Mouse (Mus musculus) ovary, adult 10 weeks (tissue): ENCODE results near the gene Wfdc11. TPM values are rescaled to one million over a fixed set of nuclear protein-coding genes. Genes with fewer than 3 reads are reported as not detected.

Experiments used
- polyA plus RNA-seq: library from polyadenylated mRNA; stranded (reverse); fragments of 350-450 nt; fragmentation: Illumina TruSeq; extraction: RNeasy Lipid Tissue Mini Kit (QIAGEN cat#74804); gene quantifications from one replicate; pipeline ENCODE4 v1.2.3, GENCODE M21; 2014

The Wfdc11 gene
- polyA plus RNA-seq: not detected

DNA sequence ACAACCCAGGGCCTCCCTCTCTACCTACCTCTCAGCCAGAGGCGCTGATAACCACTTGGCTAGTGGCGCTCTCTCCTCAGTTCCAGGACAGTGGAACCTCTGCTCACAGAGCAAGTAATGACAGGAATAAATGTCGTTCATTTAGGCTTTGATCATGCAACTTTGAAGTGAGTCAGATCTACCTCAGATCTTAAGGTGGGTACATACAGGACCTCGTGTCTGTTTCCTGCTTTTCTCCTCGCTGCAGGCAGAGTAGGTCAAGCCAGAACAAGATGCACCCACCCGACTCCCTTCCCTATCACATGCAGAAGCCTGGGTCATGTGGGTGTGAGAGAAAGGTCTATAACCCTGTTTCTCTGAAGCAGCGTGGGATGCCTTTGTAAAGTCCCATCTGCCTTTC lies at the start of gene Wfdc11:
TSS of gene Wfdc11 (minus strand) at position 101 of the 400 bp plus-strand sequence.

GRCm38 (mm10) chr2:164715005-164715404 lies 41.1 kb upstream of the Wfdc11 start, which contains the start of gene Spint5:
Spint5 (plus strand) TSS chr2:164715305.

DNA sequence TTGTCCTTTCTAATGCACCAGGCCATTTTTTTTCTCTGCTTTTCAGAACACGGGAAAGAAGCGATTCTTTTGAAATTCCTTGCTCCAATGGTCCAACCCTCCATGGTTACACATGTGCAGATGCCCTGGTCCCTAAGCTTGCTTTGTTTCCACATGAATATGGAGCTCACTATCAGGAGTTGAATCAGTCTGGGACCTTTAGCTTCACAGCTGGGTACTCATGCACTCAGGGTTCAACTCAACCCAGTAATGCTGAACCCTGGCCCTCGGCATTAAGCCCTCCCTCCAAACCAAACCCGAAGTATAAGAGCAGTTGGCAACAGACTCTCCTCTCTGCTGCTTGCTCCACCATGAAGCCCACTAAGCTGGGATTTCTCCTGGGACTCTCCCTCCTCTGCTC lies 24.3 kb upstream of the Wfdc11 start, which contains the start of gene Spint4:
TSS of gene Spint4 (plus strand) at position 301 of the 400 bp plus-strand sequence.

GRCm38 (mm10) chr2:164684807-164685206 lies 10.9 kb upstream of the Wfdc11 start, which contains the start of gene Wfdc13:
Wfdc13 (plus strand) TSS chr2:164685107.

GRCm38 (mm10) chr2:164656483-164656882 lies 17.4 kb downstream of the Wfdc11 start, which contains the start of gene Wfdc9:
Wfdc9 (minus strand) TSS chr2:164656583.

GRCm38 (mm10) chr2:164655858-164656257 lies 18.0 kb downstream of the Wfdc11 start, which contains the start of gene Wfdc10:
Wfdc10 (plus strand) TSS chr2:164656046.

GRCm38 (mm10) chr2:164638696-164639095 lies 35.2 kb downstream of the Wfdc11 start, which contains the start of gene Wfdc16:
Wfdc16 (minus strand) TSS chr2:164638796.

GRCm38 (mm10) chr2:164613471-164613870 lies 60.4 kb downstream of the Wfdc11 start, which contains the start of the genes Wfdc6b and Wfdc8:
Wfdc6b (plus strand) TSS chr2:164613522.
Wfdc8 (minus strand) TSS chr2:164613626.

Other genes with a start within 250 kb of the Wfdc11 start
- 107 TPM for gene Sdc4, start 230.2 kb downstream of the Wfdc11 start, polyA plus RNA-seq
- gene Sys1, start 217.1 kb downstream of the Wfdc11 start, polyA plus RNA-seq: 8.4 TPM
- gene Gm20458, start 213.1 kb downstream of the Wfdc11 start, polyA plus RNA-seq: not detected
- gene Trp53tg5, start 200.4 kb downstream of the Wfdc11 start, polyA plus RNA-seq: not detected
- 4.7 TPM for gene Dbndd2, start 188.0 kb downstream of the Wfdc11 start, polyA plus RNA-seq
- 8.6 TPM for gene Pigt, start 176.6 kb downstream of the Wfdc11 start, polyA plus RNA-seq
- 1.8 TPM for gene Wfdc2, start 111.7 kb downstream of the Wfdc11 start, polyA plus RNA-seq
- gene Spint3, start 100.6 kb downstream of the Wfdc11 start, polyA plus RNA-seq: not detected
- 0.66 TPM for gene Wfdc6a, start 88.6 kb downstream of the Wfdc11 start, polyA plus RNA-seq
- gene Eppin, start 80.5 kb downstream of the Wfdc11 start, polyA plus RNA-seq: not detected
- gene Wfdc6b, start 60.6 kb downstream of the Wfdc11 start, polyA plus RNA-seq: not detected
- gene Wfdc8, start 60.5 kb downstream of the Wfdc11 start, polyA plus RNA-seq: not detected
- gene Wfdc16, start 35.3 kb downstream of the Wfdc11 start, polyA plus RNA-seq: not detected
- gene Wfdc10, start 18.0 kb downstream of the Wfdc11 start, polyA plus RNA-seq: 4.0 TPM
- not detected for gene Wfdc9, start 17.5 kb downstream of the Wfdc11 start, polyA plus RNA-seq
- gene Wfdc13, start 11.0 kb upstream of the Wfdc11 start, polyA plus RNA-seq: not detected
- not detected for gene Spint4, start 24.4 kb upstream of the Wfdc11 start, polyA plus RNA-seq
- not detected for gene Spint5, start 41.2 kb upstream of the Wfdc11 start, polyA plus RNA-seq
- gene Wfdc3, start 71.8 kb upstream of the Wfdc11 start, polyA plus RNA-seq: 0.57 TPM
- 5.2 TPM for gene Dnttip1, start 71.9 kb upstream of the Wfdc11 start, polyA plus RNA-seq
- 21.0 TPM for gene Ube2c, start 95.8 kb upstream of the Wfdc11 start, polyA plus RNA-seq
- not detected for gene Tnnc2, start 105.9 kb upstream of the Wfdc11 start, polyA plus RNA-seq
- 2.3 TPM for gene Snx21, start 111.7 kb upstream of the Wfdc11 start, polyA plus RNA-seq
- gene Acot8, start 130.8 kb upstream of the Wfdc11 start, polyA plus RNA-seq: not detected
- 3.5 TPM for gene Zswim3, start 131.0 kb upstream of the Wfdc11 start, polyA plus RNA-seq
- 3.2 TPM for gene Zswim1, start 148.6 kb upstream of the Wfdc11 start, polyA plus RNA-seq
- not detected for gene Spata25, start 154.4 kb upstream of the Wfdc11 start, polyA plus RNA-seq
- 36.8 TPM for gene Ctsa, start 158.8 kb upstream of the Wfdc11 start, polyA plus RNA-seq
- not detected for gene Neurl2, start 159.4 kb upstream of the Wfdc11 start, polyA plus RNA-seq
- gene Pltp, start 183.6 kb upstream of the Wfdc11 start, polyA plus RNA-seq: 3.1 TPM
- 4.6 TPM for gene Pcif1, start 205.2 kb upstream of the Wfdc11 start, polyA plus RNA-seq
- gene Zfp335, start 237.7 kb upstream of the Wfdc11 start, polyA plus RNA-seq: not detected